ENCODE assay signal across 18 mouse cellular contexts in genomic region chr3:80541382-80541781, GRCm38 (mm10).
DNase-seq lines count a peak whose midpoint lies in the region; ATAC-seq and TF ChIP-seq lines count a peak whose summit lies in the region.
"Had no signal": no experiment of that assay in that cellular context is flagged by ENCODE, and none has a peak within 500 bp of the region (broad histone marks: within the 10 kb centered on the region; RNA-seq: fewer than 3 reads in every experiment).

No protein-coding gene starts in this region.

- H3K27me3 ChIP-seq in hindbrain, embryonic 12.5 days: no peaks in the 10 kb centered on the region
- H3K27me3 ChIP-seq in hindbrain, embryonic 13.5 days: no peaks in the 10 kb centered on the region
- H3K27me3 ChIP-seq in forebrain, postnatal 0 days (ENCODE audit: insufficient read depth, low read length): no peaks in the 10 kb centered on the region
- no peaks in the 10 kb centered on the region for H3K27me3 ChIP-seq in liver, postnatal 0 days (ENCODE audit: insufficient read depth, low read length)
- H3K27me3 ChIP-seq: heart, embryonic 15.5 days; hindbrain, embryonic 15.5 days had no signal

- no peak overlapping the region for H3K4me2 ChIP-seq in hindbrain, embryonic 12.5 days (replicated peaks)
- H3K4me2 ChIP-seq in hindbrain, embryonic 13.5 days: no peak overlapping the region
- H3K4me2 ChIP-seq in forebrain, postnatal 0 days (ENCODE audit: low read depth): no peak overlapping the region
- no peak overlapping the region for H3K4me2 ChIP-seq in liver, postnatal 0 days (ENCODE audit: low read depth, low read length)
- H3K4me2 ChIP-seq: heart, embryonic 15.5 days; hindbrain, embryonic 15.5 days had no signal

- TF ChIP-seq EP300 in liver, postnatal 0 days (IDR thresholded peaks at IDR 0.05; ENCODE audit: low read depth): no peak

- H3K27ac ChIP-seq in hindbrain, embryonic 12.5 days: no peak overlapping the region
- no peak overlapping the region for H3K27ac ChIP-seq in hindbrain, embryonic 13.5 days
- no peak overlapping the region; the same call in 1 of the 2 replicates for H3K27ac ChIP-seq in forebrain, postnatal 0 days (ENCODE audit: low read depth, low read length)
- no peak overlapping the region for H3K27ac ChIP-seq in liver, postnatal 0 days (ENCODE audit: low read depth)
- H3K27ac ChIP-seq: embryonic facial prominence, embryonic 10.5 days; heart, embryonic 15.5 days; hindbrain, embryonic 15.5 days; limb, embryonic 10.5 days; liver, embryonic 14.5 days had no signal

- H3K4me1 ChIP-seq in hindbrain, embryonic 12.5 days: no peaks in the 10 kb centered on the region
- no peaks in the 10 kb centered on the region for H3K4me1 ChIP-seq in hindbrain, embryonic 13.5 days (replicated peaks)
- 0 out of 2 replicates have a peak, but pooled peaks cover 5% of the 10 kb centered on the region for H3K4me1 ChIP-seq in forebrain, postnatal 0 days (ENCODE audit: insufficient read depth)
- H3K4me1 ChIP-seq in liver, postnatal 0 days (ENCODE audit: insufficient read depth): no peaks in the 10 kb centered on the region
- H3K4me1 ChIP-seq: embryonic facial prominence, embryonic 10.5 days; heart, embryonic 15.5 days; hindbrain, embryonic 15.5 days; limb, embryonic 10.5 days had no signal

- no peak for TF ChIP-seq CTCF in forebrain, postnatal 0 days (IDR thresholded peaks at IDR 0.05; ENCODE audit: low read depth)
- no peak for TF ChIP-seq CTCF in liver, postnatal 0 days (IDR thresholded peaks at IDR 0.05; ENCODE audit: low read depth)

- H3K9me3 ChIP-seq in hindbrain, embryonic 12.5 days (replicated peaks): no peaks in the 10 kb centered on the region
- H3K9me3 ChIP-seq in hindbrain, embryonic 13.5 days: no peaks in the 10 kb centered on the region
- H3K9me3 ChIP-seq in forebrain, postnatal 0 days (ENCODE audit: low read length): no peaks in the 10 kb centered on the region
- H3K9me3 ChIP-seq in liver, postnatal 0 days (ENCODE audit: low read length): no peaks in the 10 kb centered on the region
- H3K9me3 ChIP-seq: embryonic facial prominence, embryonic 10.5 days; heart, embryonic 15.5 days; hindbrain, embryonic 15.5 days; limb, embryonic 10.5 days had no signal

- peak; percentile 68 for DNase-seq in forebrain, postnatal 0 days
- DNase-seq in layer of hippocampus, adult 9-10 months (ENCODE audit: low spot score): peak; percentile 80
- DNase-seq in left cerebral cortex, postnatal 36 days (ENCODE audit: low spot score in 2 of 2): peak; percentile 48 to 78
- no peak for DNase-seq in lung, postnatal 4 days
- DNase-seq in cerebellum, postnatal 10 days: no peak
- DNase-seq in liver, postnatal 0 days: no peak
- DNase-seq: adrenal gland, adult 8-10 months; B cell, adult 2 months; cerebellum, adult 9-11 months; kidney, adult 9 months; thymus, adult 18-20 months had no signal

- H3K4me3 ChIP-seq in hindbrain, embryonic 12.5 days: no peak overlapping the region
- H3K4me3 ChIP-seq in hindbrain, embryonic 13.5 days: no peak overlapping the region
- H3K4me3 ChIP-seq in forebrain, postnatal 0 days (ENCODE audit: low read depth, low read length): no peak overlapping the region
- H3K4me3 ChIP-seq in liver, postnatal 0 days (ENCODE audit: low read depth, low read length): no peak overlapping the region
- H3K4me3 ChIP-seq: embryonic facial prominence, embryonic 10.5 days; heart, embryonic 15.5 days; hindbrain, embryonic 15.5 days; limb, embryonic 10.5 days had no signal

- no peak overlapping the region for H3K9ac ChIP-seq in hindbrain, embryonic 12.5 days
- H3K9ac ChIP-seq in hindbrain, embryonic 13.5 days: no peak overlapping the region
- H3K9ac ChIP-seq in forebrain, postnatal 0 days: no peak overlapping the region
- no peak overlapping the region for H3K9ac ChIP-seq in liver, postnatal 0 days (replicated peaks)
- H3K9ac ChIP-seq: heart, embryonic 15.5 days; hindbrain, embryonic 15.5 days; liver, embryonic 14.5 days had no signal

- intact Hi-C loops in left cerebral cortex, postnatal 36 days (cut with DNase I): loop anchor here (2.0 to 10.0 kb wide), 3 partner anchors 123 to 381 kb away; no protein-coding TSS in a partner anchor

- no peaks in the 10 kb centered on the region for H3K36me3 ChIP-seq in hindbrain, embryonic 12.5 days
- no peaks in the 10 kb centered on the region for H3K36me3 ChIP-seq in hindbrain, embryonic 13.5 days
- no peaks in the 10 kb centered on the region for H3K36me3 ChIP-seq in forebrain, postnatal 0 days (ENCODE audit: insufficient read depth)
- H3K36me3 ChIP-seq in liver, postnatal 0 days (replicated peaks; ENCODE audit: insufficient read depth, low read length): no peaks in the 10 kb centered on the region
- H3K36me3 ChIP-seq: embryonic facial prominence, embryonic 10.5 days; heart, embryonic 15.5 days; hindbrain, embryonic 15.5 days; limb, embryonic 10.5 days had no signal

- peak; percentile 50; the same call in 1 of the 2 replicates for ATAC-seq in hindbrain, embryonic 12.5 days (ENCODE audit: low FRiP score)
- no peak for ATAC-seq in hindbrain, embryonic 13.5 days (ENCODE audit: low FRiP score)
- ATAC-seq in forebrain, postnatal 0 days: peak; percentile 86
- ATAC-seq in liver, postnatal 0 days: no peak

Comparison
In these comparisons a context has a peak if more than half of its experiments do, and no peak if none do; other contexts are left out.
1. ATAC-seq: peak in hindbrain, embryonic 12.5 days (single experiment) and forebrain, postnatal 0 days (single experiment); none in hindbrain, embryonic 13.5 days (single experiment) and liver, postnatal 0 days (single experiment).
2. DNase-seq: peak in forebrain, postnatal 0 days (single experiment), layer of hippocampus, adult 9-10 months (single experiment) and left cerebral cortex, postnatal 36 days (2 of 2); none in lung, postnatal 4 days (0 of 2), cerebellum, postnatal 10 days (0 of 2) and liver, postnatal 0 days (single experiment).